Mouse (Mus musculus) bone marrow, adult 2 months (tissue): ENCODE measurements around the gene Wdsub1. TPM values are rescaled to one million over a fixed set of nuclear protein-coding genes. Genes with fewer than 3 reads are reported as not detected.

Source experiments
- H3K27ac ChIP-seq: fragments of 200-500 bp; 2 replicates; pipeline ENCODE4 v1.5.1; 2012; ENCODE audit warnings: low read depth, mild to moderate bottlenecking, control low read depth, inconsistent platforms, low read length; ENCODE audit not compliant: control insufficient read depth, poor library complexity, insufficient read depth
- H3K4me1 ChIP-seq: fragments of 200-500 bp; 2 replicates; pipeline ENCODE4 v1.6.1; 2011; ENCODE audit warnings: low read length; ENCODE audit not compliant: control insufficient read depth, insufficient read depth
- H3K4me3 ChIP-seq: fragments of 200-500 bp; replicated peaks from 2 replicates; pipeline ENCODE3; 2011; ENCODE audit warnings: mild to moderate bottlenecking, low read depth, low read length, control low read depth; ENCODE audit not compliant: control insufficient read depth
- CTCF ChIP-seq: fragments of 200-500 bp; IDR thresholded peaks from 2 replicates; pipeline ENCODE4 v1.5.1; 2011; ENCODE audit warnings: low read length, control low read depth; ENCODE audit not compliant: control insufficient read depth, insufficient read depth
- POLR2A ChIP-seq: fragments of 200-500 bp; IDR thresholded peaks from 2 replicates; pipeline ENCODE4 v1.6.1; 2011; ENCODE audit warnings: low read depth, mild to moderate bottlenecking, control low read depth, low read length, borderline replicate concordance; ENCODE audit not compliant: control insufficient read depth
- WGBS: fragments of 180-500 bp; shearing (Covaris S2); methylation state at CpG from one replicate; pipeline ENCODE4 v1.1.7; 2018; 5-methylcytosine and 5-hydroxymethylcytosine counted together
- polyA plus RNA-seq: library from polyadenylated mRNA; stranded (reverse); fragments of >200 nt; gene quantifications from 2 replicates; pipeline ENCODE4 v1.2.4, GENCODE M21; 2011; ENCODE audit warnings: low replicate concordance; ENCODE audit not compliant: missing spikeins, insufficient read depth, insufficient read length

Wdsub1 gene
- polyA plus RNA-seq, 1 experiment, result 8.0 TPM

GRCm38 (mm10) chr2:59810039-59810438 lies 72.4 kb downstream of the Wdsub1 start:
- no peak for TF ChIP-seq CTCF
- no peak for TF ChIP-seq POLR2A
- WGBS, result 79% methylated on average over 7 of the region's 7 CpGs

GRCm38 (mm10) chr2:59808608-59809007 lies 73.8 kb downstream of the Wdsub1 start:
- 74% methylated on average over 4 of the region's 4 CpGs for WGBS
- TF ChIP-seq POLR2A (no peak), CTCF (no peak)

More at GRCm38 (mm10) chr2:59810039-59810438, 72.4 kb downstream of the Wdsub1 start:
- Histone ChIP-seq H3K27ac (no peak overlapping the region), H3K4me3 (no peak overlapping the region), H3K4me1 (no peaks in the 10 kb centered on the region; the same call in 1 of the 2 replicates)

GRCm38 (mm10) chr2:59806038-59806437 lies 76.4 kb downstream of the Wdsub1 start:
- H3K27ac ChIP-seq, result no peak overlapping the region
- peaks cover 1% of the 10 kb centered on the region; the same call in 1 of the 2 replicates for H3K4me1 ChIP-seq
- WGBS, result 71% methylated on average over 6 of the region's 6 CpGs

More at GRCm38 (mm10) chr2:59808608-59809007, 73.8 kb downstream of the Wdsub1 start:
- Histone ChIP-seq H3K4me1 (no peaks in the 10 kb centered on the region), H3K27ac (no peak overlapping the region), H3K4me3 (no peak overlapping the region)

GRCm38 (mm10) chr2:59805595-59805994 lies 76.8 kb downstream of the Wdsub1 start:
- no peak overlapping the region for H3K27ac ChIP-seq
- H3K4me1 ChIP-seq, result peaks cover 1% of the 10 kb centered on the region; the same call in 1 of the 2 replicates
- 70% methylated on average over 2 of the region's 2 CpGs for WGBS
- H3K4me3 ChIP-seq, result no peak overlapping the region
- no peak for TF ChIP-seq POLR2A
- no peak for TF ChIP-seq CTCF

More at GRCm38 (mm10) chr2:59806038-59806437, 76.4 kb downstream of the Wdsub1 start:
- H3K4me3 ChIP-seq, result no peak overlapping the region
- no peak for TF ChIP-seq POLR2A
- no peak for TF ChIP-seq CTCF

- Histone ChIP-seq H3K4me3 (no peak overlapping the region), H3K4me1 (peaks cover 5% of the 10 kb centered on the region; the same call in 1 of the 2 replicates), H3K27ac (no peak overlapping the region)
- TF ChIP-seq POLR2A (no peak), CTCF (no peak)
- WGBS, result 47% methylated on average over 8 of the region's 8 CpGs
These were observed 79.5 kb downstream of the Wdsub1 start for GRCm38 (mm10) chr2:59802722-59803387.
